Mouse (Mus musculus) lung, postnatal 25 days (tissue): ENCODE measurements around the gene Atoh8.

ENCODE experiments used
- DNase-seq: peaks from one replicate; pipeline ENCODE4 v3.0.0; 2022; ENCODE audit warnings: low spot score

Gene Atoh8

GRCm38 (mm10) chr6:72190120-72190519 lies 45.3 kb downstream of the Atoh8 start:
- DNase-seq = no peak

- DNase-seq = peak; percentile 39
Observed at GRCm38 (mm10) chr6:72189061-72189863, 46.1 kb downstream of the Atoh8 start.

- DNase-seq = no peak
Observed at GRCm38 (mm10) chr6:72186809-72187208, 48.6 kb downstream of the Atoh8 start.

- DNase-seq = peak; percentile 80
Observed at GRCm38 (mm10) chr6:72185893-72186490, 49.4 kb downstream of the Atoh8 start.

GRCm38 (mm10) chr6:72184576-72184975 lies 50.8 kb downstream of the Atoh8 start:
- DNase-seq = no peak

GRCm38 (mm10) chr6:72179562-72180502 lies 55.5 kb downstream of the Atoh8 start:
- no peak for DNase-seq

- no peak for DNase-seq
Observed at GRCm38 (mm10) chr6:72179006-72179405, 56.4 kb downstream of the Atoh8 start.

- no peak for DNase-seq
Observed at GRCm38 (mm10) chr6:72177417-72177816, 58.0 kb downstream of the Atoh8 start.

- DNase-seq = no peak
Observed at GRCm38 (mm10) chr6:72176004-72176403, 59.4 kb downstream of the Atoh8 start.

GRCm38 (mm10) chr6:72175419-72175818 lies 60.0 kb downstream of the Atoh8 start:
- DNase-seq = no peak

GRCm38 (mm10) chr6:72173350-72173749 lies 62.0 kb downstream of the Atoh8 start:
- no peak for DNase-seq

- no peak for DNase-seq
Observed at GRCm38 (mm10) chr6:72171391-72171790, 64.0 kb downstream of the Atoh8 start.

GRCm38 (mm10) chr6:72165907-72166306 lies 69.5 kb downstream of the Atoh8 start:
- DNase-seq = no peak

- DNase-seq = peak; percentile 85
Observed at GRCm38 (mm10) chr6:72164321-72165275, 70.8 kb downstream of the Atoh8 start.

GRCm38 (mm10) chr6:72162155-72162890 lies 73.1 kb downstream of the Atoh8 start:
- DNase-seq = peak; percentile 68

GRCm38 (mm10) chr6:72161751-72162150 lies 73.6 kb downstream of the Atoh8 start:
- DNase-seq = no peak

- DNase-seq = no peak
Observed at GRCm38 (mm10) chr6:72160991-72161390, 74.4 kb downstream of the Atoh8 start.

- no peak for DNase-seq
Observed at GRCm38 (mm10) chr6:72159861-72160395, 75.4 kb downstream of the Atoh8 start.

GRCm38 (mm10) chr6:72158966-72159764 lies 76.2 kb downstream of the Atoh8 start:
- no peak for DNase-seq
